Mouse (Mus musculus): ENCODE results near the gene Ctsh.
"Not testable (repeated sequence)": the region's sequence is repeated elsewhere in the genome, so short reads cannot be mapped to it uniquely, and the experiment has no call there.

Ctsh gene

GRCm38 (mm10) chr9:90059828-90060573, 6.0 kb downstream of the Ctsh start:
- in situ Hi-C loops (cut with MboI), result no loop called here

GRCm38 (mm10) chr9:90060574-90060875, 6.6 kb downstream of the Ctsh start:
- in situ Hi-C loops (cut with MboI), result no loop called here

GRCm38 (mm10) chr9:90060932-90061331, 7.0 kb downstream of the Ctsh start:
- in situ Hi-C loops (cut with MboI), result not testable (repeated sequence)

GRCm38 (mm10) chr9:90067341-90067740, 13.4 kb downstream of the Ctsh start:
- in situ Hi-C loops (cut with MboI), result no loop called here

GRCm38 (mm10) chr9:90068786-90069185, 14.8 kb downstream of the Ctsh start:
- in situ Hi-C loops (cut with MboI), result no loop called here

- in situ Hi-C loops (cut with MboI), result no loop called here
Measured at GRCm38 (mm10) chr9:90069485-90069884, 15.5 kb downstream of the Ctsh start.

GRCm38 (mm10) chr9:90070174-90070573, 16.2 kb downstream of the Ctsh start:
- in situ Hi-C loops (cut with MboI), result loop anchor here (10.0 kb wide), 1 partner anchor 245 kb away; no protein-coding TSS in a partner anchor

GRCm38 (mm10) chr9:90075336-90075735, 21.4 kb downstream of the Ctsh start:
- in situ Hi-C loops (cut with MboI), result loop anchor here (10.0 kb wide), 1 partner anchor 251 kb away; no protein-coding TSS in a partner anchor

GRCm38 (mm10) chr9:90076131-90076530, 22.2 kb downstream of the Ctsh start:
- in situ Hi-C loops (cut with MboI), result loop anchor here (10.0 kb wide), 1 partner anchor 251 kb away; no protein-coding TSS in a partner anchor

- in situ Hi-C loops (cut with MboI), result loop anchor here (10.0 kb wide), 1 partner anchor 252 kb away; no protein-coding TSS in a partner anchor
Measured at GRCm38 (mm10) chr9:90076849-90077461, 23.0 kb downstream of the Ctsh start.

- in situ Hi-C loops (cut with MboI), result not testable (repeated sequence)
Measured at GRCm38 (mm10) chr9:90081961-90082360, 28.0 kb downstream of the Ctsh start.

GRCm38 (mm10) chr9:90082992-90083391, 29.0 kb downstream of the Ctsh start:
- in situ Hi-C loops (cut with MboI), result no loop called here

GRCm38 (mm10) chr9:90084152-90084551, 30.2 kb downstream of the Ctsh start:
- in situ Hi-C loops (cut with MboI), result no loop called here

- in situ Hi-C loops (cut with MboI), result no loop called here
Measured at GRCm38 (mm10) chr9:90084766-90085468, 31.0 kb downstream of the Ctsh start.

- in situ Hi-C loops (cut with MboI), result no loop called here
Measured at GRCm38 (mm10) chr9:90087906-90088485, 34.0 kb downstream of the Ctsh start.

- in situ Hi-C loops (cut with MboI), result no loop called here
Measured at GRCm38 (mm10) chr9:90089339-90090104, 35.6 kb downstream of the Ctsh start.

GRCm38 (mm10) chr9:90098934-90099333, 45.0 kb downstream of the Ctsh start:
- in situ Hi-C loops (cut with MboI), result no loop called here

GRCm38 (mm10) chr9:90100760-90101159, 46.8 kb downstream of the Ctsh start:
- in situ Hi-C loops (cut with MboI), result no loop called here

- in situ Hi-C loops (cut with MboI), result no loop called here
Measured at GRCm38 (mm10) chr9:90105462-90105861, 51.5 kb downstream of the Ctsh start.

GRCm38 (mm10) chr9:90106915-90107314, 53.0 kb downstream of the Ctsh start:
- in situ Hi-C loops (cut with MboI), result no loop called here

- in situ Hi-C loops (cut with MboI), result no loop called here
Measured at GRCm38 (mm10) chr9:90108272-90108671, 54.3 kb downstream of the Ctsh start.

GRCm38 (mm10) chr9:90109386-90109785, 55.4 kb downstream of the Ctsh start:
- in situ Hi-C loops (cut with MboI), result no loop called here

Measured in mature B cell (primary cell).